Mouse (Mus musculus) intestine, embryonic 15.5 days (tissue): ENCODE data around the gene Adora1. TPM values are rescaled to one million over a fixed set of nuclear protein-coding genes. Genes with fewer than 3 reads are reported as not detected.

ENCODE experiments used
- ATAC-seq: fragments of 200-750 bp; cut with Nextera tagmentation; 2 replicates; pipeline ENCODE4 v1.8.0; 2017; ENCODE audit warnings: moderate TSS enrichment, moderate library complexity
- H3K27ac ChIP-seq: fragments of 300-500 bp; sonication (generic); 2 replicates; pipeline ENCODE4 v1.5.1; 2015; ENCODE audit warnings: mild to moderate bottlenecking, inconsistent platforms
- H3K27me3 ChIP-seq: fragments of 300-500 bp; sonication (generic); replicated peaks from 2 replicates; pipeline ENCODE4 v1.6.1; 2015; ENCODE audit warnings: inconsistent platforms
- H3K36me3 ChIP-seq: fragments of 300-500 bp; sonication (generic); 2 replicates; pipeline ENCODE4 v1.6.1; 2015; ENCODE audit warnings: inconsistent platforms
- H3K4me1 ChIP-seq: fragments of 300-500 bp; sonication (generic); replicated peaks from 2 replicates; pipeline ENCODE4 v1.6.1; 2015; ENCODE audit warnings: inconsistent platforms
- H3K4me2 ChIP-seq: fragments of 300-500 bp; sonication (generic); replicated peaks from 2 replicates; pipeline ENCODE4 v1.6.1; 2015; ENCODE audit warnings: mild to moderate bottlenecking, inconsistent platforms
- H3K4me3 ChIP-seq: fragments of 300-500 bp; sonication (generic); replicated peaks from 2 replicates; pipeline ENCODE4 v1.5.1; 2015; ENCODE audit warnings: inconsistent platforms
- H3K9ac ChIP-seq: fragments of 300-500 bp; sonication (generic); 2 replicates; pipeline ENCODE4 v1.6.1; 2015; ENCODE audit warnings: inconsistent platforms
- H3K9me3 ChIP-seq: fragments of 300-500 bp; sonication (generic); 2 replicates; pipeline ENCODE4 v1.6.1; 2016; ENCODE audit warnings: inconsistent platforms
- WGBS: fragments of 180-500 bp; shearing (Covaris S2); methylation state at CpG from one replicate; pipeline ENCODE4 v1.1.7; 2015; 5-methylcytosine and 5-hydroxymethylcytosine counted together
- polyA plus RNA-seq: library from polyadenylated mRNA; unstranded; fragments of >200 nt; fragmentation: Nextera tagmentation; extraction: Ambion mirVana; gene quantifications from 2 replicates; pipeline ENCODE4 v1.2.1, GENCODE M21; 2015

Adora1 gene
- polyA plus RNA-seq, 1 experiment from 2014 or later, result 4.0 TPM

DNA sequence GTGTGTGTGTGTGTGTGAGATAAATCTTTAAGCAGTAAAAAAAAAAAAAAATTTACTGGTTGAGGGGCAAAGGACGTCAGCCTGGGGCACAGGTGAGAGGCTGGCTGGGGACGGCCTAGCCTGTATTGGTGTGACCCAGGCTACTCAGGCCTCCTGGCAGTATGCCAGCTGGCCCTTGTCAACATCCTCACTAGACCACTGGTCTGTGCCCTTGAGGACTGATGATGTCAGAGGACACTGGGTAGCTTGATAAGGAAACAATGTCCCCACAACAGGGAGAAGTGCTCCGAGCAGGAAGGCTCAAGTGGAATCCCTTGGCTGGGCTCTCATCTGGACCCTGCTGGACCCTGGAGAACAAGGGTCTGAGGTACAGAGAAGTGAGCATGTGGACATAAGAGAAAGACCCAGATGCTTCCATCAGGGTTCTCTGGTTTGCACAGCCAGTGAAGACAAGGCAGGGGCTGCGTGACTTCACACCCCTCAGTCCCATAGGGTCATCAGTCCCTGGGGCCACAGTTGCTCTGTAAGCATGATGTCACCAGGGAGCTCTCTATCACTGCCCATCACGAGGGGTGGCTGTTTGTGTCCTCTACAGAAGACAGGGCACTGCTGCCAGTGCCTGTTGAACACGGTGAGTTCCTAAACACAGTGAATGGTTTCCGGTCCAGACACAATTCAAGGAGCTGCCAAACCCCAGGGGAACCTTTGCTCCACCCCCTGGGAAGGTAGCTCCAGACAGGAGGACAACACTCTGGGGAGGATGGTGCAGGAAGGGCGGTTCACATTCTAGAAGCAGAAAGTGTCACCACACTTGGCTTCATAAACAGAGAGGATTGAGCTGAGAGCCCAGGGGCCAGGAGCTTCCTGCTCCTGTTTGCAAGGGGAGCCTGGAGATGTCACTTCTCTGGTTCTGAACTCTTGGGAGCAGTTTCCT lies 12.8 kb downstream of the Adora1 start:
- ATAC-seq, result peak; percentile 41
- 43% methylated on average over 8 of the region's 8 CpGs for WGBS

DNA sequence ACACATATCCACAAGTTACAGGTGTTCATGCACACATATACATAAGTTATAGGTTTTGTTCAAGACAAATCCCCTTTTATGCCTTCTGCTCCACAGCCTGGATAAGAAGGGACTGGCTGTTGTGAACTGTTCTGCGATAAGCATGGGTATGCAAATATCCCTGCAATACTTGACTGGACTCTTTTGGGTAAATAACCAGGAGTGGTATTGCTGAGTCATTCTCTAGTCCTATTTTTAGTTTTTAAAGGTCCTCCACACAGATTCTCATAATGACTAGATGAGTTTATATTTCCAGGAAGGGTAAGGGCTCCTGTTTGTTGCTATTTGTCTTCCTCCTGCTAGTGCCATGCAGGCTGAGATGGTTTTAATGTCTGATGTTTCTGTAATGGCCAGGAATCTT lies 14.1 kb downstream of the Adora1 start:
- no peak overlapping the region for H3K27ac ChIP-seq
- no peak for ATAC-seq
- 65% methylated on average over 1 of the region's 1 CpGs for WGBS

More for the DNA sequence above, 12.8 kb downstream of the Adora1 start:
- no peak overlapping the region for H3K9ac ChIP-seq
- H3K27me3 ChIP-seq, result no peaks in the 10 kb centered on the region
- no peak overlapping the region for H3K4me2 ChIP-seq
- H3K4me3 ChIP-seq, result no peak overlapping the region
- H3K9me3 ChIP-seq, result no peaks in the 10 kb centered on the region
- H3K27ac ChIP-seq, result no peak overlapping the region
- H3K36me3 ChIP-seq, result no peaks in the 10 kb centered on the region
- H3K4me1 ChIP-seq, result peaks cover 8% of the 10 kb centered on the region

DNA sequence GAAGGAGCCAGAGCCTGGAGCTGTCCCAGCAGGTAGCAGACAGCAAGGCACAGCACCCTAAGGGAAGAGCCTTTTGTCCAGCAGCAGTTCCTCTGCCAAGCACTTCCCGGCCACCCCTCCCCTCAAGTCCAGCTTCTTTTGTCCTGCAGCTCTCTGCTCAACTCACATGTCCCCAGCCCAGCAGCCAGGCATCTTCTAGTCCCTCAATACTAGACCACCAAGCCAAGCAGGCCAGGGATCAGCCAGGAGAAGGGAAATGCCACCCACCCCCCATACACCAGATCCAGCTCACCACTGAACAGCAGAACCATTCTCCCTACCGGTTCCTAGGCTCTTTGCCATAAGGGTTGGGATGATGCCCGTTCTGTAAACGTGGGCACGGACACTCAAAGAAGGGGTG lies 15.6 kb downstream of the Adora1 start:
- WGBS, result 88% methylated on average over 5 of the region's 5 CpGs
- H3K36me3 ChIP-seq, result no peaks in the 10 kb centered on the region
- no peak overlapping the region for H3K4me3 ChIP-seq
- no peak overlapping the region for H3K27ac ChIP-seq
- peaks cover 13% of the 10 kb centered on the region for H3K4me1 ChIP-seq
- ATAC-seq, result no peak
- H3K9ac ChIP-seq, result no peak overlapping the region
- no peaks in the 10 kb centered on the region for H3K27me3 ChIP-seq
- no peaks in the 10 kb centered on the region for H3K9me3 ChIP-seq
- no peak overlapping the region for H3K4me2 ChIP-seq

More for the DNA sequence above, 14.1 kb downstream of the Adora1 start:
- no peak overlapping the region for H3K9ac ChIP-seq
- no peaks in the 10 kb centered on the region for H3K27me3 ChIP-seq
- H3K36me3 ChIP-seq, result no peaks in the 10 kb centered on the region
- H3K9me3 ChIP-seq, result no peaks in the 10 kb centered on the region
- H3K4me3 ChIP-seq, result no peak overlapping the region
- H3K4me2 ChIP-seq, result no peak overlapping the region
- peaks cover 8% of the 10 kb centered on the region for H3K4me1 ChIP-seq

DNA sequence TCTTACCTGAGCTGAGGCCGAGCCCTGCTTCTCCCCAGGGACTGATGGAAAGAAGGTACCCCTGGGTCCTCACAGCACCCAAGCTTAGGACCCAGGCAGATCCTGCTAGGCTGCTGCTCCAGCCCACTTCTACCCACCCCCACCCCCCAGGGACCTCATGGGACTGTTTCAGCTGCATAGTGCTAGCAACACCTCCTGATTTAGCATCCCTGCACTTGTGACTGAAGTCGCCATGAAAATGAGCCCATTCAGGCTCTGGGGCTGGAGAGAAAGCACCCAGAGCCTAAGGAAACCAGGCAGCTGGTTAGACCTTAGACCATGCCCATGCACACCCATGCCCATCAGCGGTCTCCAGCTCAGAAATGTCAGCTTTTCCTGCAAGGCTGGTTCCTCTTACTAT lies 17.3 kb downstream of the Adora1 start:
- Histone ChIP-seq H3K27me3 (no peaks in the 10 kb centered on the region), H3K9ac (no peak overlapping the region), H3K4me3 (no peak overlapping the region), H3K27ac (no peak overlapping the region), H3K36me3 (no peaks in the 10 kb centered on the region), H3K4me1 (peaks cover 24% of the 10 kb centered on the region), H3K4me2 (no peak overlapping the region), H3K9me3 (no peaks in the 10 kb centered on the region)
- 83% methylated on average over 3 of the region's 3 CpGs for WGBS
- no peak for ATAC-seq

DNA sequence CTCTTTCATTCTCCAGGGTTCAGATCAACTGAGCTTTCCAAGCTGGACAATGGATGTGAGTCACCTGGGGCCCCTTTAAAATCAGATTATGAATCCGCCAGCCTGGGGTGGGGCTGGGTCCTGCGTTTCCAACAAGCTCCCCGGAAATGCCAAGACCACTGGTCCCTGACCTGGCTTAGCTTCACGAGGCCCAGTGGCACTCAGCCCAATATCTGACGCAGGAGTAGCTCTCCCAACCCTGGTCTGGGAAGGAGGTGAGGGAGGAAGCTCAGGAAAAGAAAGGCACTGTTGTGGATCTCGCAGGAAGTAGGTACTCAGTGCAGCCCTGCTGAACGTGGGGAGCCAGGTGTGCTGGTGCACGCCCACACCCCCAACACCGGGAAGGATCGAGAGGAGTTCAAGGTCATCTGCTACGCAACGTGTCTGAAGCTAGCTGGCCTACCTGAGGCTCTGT lies 18.2 kb downstream of the Adora1 start:
- Histone ChIP-seq H3K9me3 (no peaks in the 10 kb centered on the region), H3K9ac (no peak overlapping the region)
- 36% methylated on average over 12 of the region's 12 CpGs for WGBS

DNA sequence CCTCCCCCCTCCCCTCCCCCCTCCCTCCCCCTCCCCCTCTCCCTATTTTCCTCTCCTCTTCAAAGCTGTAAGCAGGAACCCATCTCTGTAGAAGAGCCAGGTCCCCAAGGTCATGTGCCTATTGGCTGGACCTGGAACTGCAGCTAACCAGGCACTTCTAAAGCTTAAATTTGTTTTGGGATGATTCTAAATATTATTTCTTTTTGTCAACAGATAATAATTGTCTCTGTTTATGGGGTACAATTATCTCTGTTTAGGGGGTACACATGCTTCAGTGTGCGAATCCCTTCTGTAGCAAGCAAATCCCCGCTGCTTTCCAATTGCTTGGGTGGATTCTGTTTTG lies 18.6 kb downstream of the Adora1 start:
- H3K9me3 ChIP-seq, result no peaks in the 10 kb centered on the region
- H3K9ac ChIP-seq, result no peak overlapping the region
- no peak overlapping the region for H3K4me3 ChIP-seq
- peak overlapping the region; percentile 14 for H3K4me2 ChIP-seq
- 74% methylated on average over 2 of the region's 2 CpGs for WGBS
- no peaks in the 10 kb centered on the region for H3K27me3 ChIP-seq
- peak overlapping the region; percentile 71; the same call in 1 of the 2 replicates for H3K27ac ChIP-seq
- no peak; the same call in 1 of the 2 replicates for ATAC-seq
- no peaks in the 10 kb centered on the region for H3K36me3 ChIP-seq
- peaks cover 18% of the 10 kb centered on the region for H3K4me1 ChIP-seq

More for the DNA sequence above, 18.2 kb downstream of the Adora1 start:
- H3K4me3 ChIP-seq, result no peak overlapping the region
- H3K27me3 ChIP-seq, result no peaks in the 10 kb centered on the region
- H3K27ac ChIP-seq, result peak overlapping the region; percentile 71
- ATAC-seq, result peak; percentile 83
- H3K36me3 ChIP-seq, result no peaks in the 10 kb centered on the region
- peaks cover 18% of the 10 kb centered on the region for H3K4me1 ChIP-seq
- peak overlapping the region; percentile 14 for H3K4me2 ChIP-seq

DNA sequence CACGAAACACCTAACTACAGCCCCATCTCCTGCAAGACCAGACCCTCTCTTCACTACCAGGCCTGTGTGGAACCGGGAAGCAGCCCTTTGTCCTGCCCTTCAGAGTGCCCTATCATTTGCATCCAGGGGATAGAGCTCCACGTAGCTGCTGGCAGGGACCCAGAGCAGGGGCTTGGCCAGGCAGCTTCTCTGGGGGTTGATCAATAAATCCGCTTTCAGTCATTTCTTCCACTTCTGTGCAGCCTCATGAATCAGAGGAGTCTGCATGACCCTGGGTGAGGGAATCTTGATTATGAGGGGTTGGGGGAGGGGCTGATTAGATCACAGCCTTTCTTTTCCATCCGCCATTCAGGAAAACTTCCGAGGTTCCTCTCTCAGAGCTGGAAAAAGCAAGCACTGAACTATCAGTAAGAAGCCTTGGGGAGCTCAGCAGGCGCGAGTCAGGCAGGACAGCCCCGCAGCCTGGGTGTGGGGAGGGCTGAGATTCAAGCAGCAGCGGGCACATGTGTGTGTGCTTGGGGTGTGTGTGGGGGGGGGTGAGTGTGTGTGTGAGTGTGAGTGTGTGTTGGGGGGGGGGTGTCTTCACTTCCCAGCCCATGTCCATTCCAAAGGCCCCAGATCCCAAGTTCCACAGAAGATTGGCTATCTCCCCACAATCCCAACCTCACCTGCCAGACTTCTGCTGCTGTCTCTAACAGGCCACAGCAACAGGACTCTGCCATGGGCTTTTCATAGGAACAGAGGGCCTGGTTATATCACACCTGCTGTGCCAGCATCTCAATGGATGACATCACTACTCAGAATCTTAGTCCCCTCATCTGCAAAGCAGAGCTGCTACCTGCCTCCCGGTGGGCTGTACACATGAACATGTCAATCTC lies 19.2 kb downstream of the Adora1 start:
- Histone ChIP-seq H3K4me3 (no peak overlapping the region), H3K9ac (no peak overlapping the region), H3K4me1 (peaks cover 20% of the 10 kb centered on the region), H3K27ac (peak overlapping the region; percentile 36), H3K9me3 (no peaks in the 10 kb centered on the region), H3K36me3 (no peaks in the 10 kb centered on the region), H3K27me3 (no peaks in the 10 kb centered on the region), H3K4me2 (no peak overlapping the region)
- 41% methylated on average over 11 of the region's 11 CpGs for WGBS
- no peak for ATAC-seq

DNA sequence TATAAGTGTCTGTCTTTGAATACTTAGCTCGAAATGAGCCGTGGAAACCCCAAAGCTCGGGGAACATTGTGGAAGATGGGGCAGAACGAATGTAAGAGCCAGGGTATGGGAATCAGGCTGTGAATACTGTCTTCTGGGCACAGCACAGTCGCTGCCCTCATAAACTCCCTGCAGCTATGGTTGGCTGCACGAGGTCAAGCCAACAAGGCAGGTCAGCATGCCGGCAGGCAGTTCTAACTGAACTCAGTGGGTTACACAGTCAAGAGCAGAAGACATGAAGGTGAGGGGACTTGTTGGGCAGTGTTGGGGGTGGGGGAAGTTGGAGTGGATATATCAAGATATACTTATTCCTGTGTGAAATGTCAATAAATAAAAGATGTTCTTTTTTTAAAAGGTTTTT lies 20.2 kb downstream of the Adora1 start:
- Histone ChIP-seq H3K36me3 (no peaks in the 10 kb centered on the region), H3K9me3 (no peaks in the 10 kb centered on the region), H3K27ac (no peak overlapping the region), H3K4me2 (no peak overlapping the region), H3K27me3 (no peaks in the 10 kb centered on the region), H3K4me3 (no peak overlapping the region), H3K9ac (no peak overlapping the region), H3K4me1 (peaks cover 26% of the 10 kb centered on the region)
- WGBS, result 74% methylated on average over 7 of the region's 7 CpGs
- no peak for ATAC-seq

DNA sequence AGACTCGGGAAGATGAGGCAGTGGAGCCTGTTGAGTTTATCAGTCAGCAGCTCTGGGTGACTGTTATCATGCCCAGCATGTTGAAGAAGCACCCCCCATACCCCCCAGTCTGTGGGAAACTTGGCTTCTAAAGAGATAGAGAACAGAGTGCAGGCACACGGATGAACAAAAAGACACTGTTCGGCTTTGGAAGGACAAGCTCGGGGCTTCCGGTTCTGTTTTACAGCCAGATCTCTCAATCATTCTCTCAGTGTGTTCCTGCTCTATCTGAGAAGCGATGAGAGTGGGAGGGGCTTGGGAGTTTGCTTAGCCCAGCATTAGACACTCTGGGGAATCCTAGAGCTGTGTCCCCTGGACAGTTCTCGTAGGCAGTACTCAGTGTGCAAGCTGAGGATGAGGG lies 21.8 kb downstream of the Adora1 start:
- Histone ChIP-seq H3K9me3 (no peaks in the 10 kb centered on the region), H3K27me3 (no peaks in the 10 kb centered on the region), H3K4me3 (no peak overlapping the region), H3K27ac (peak overlapping the region; percentile 62), H3K4me1 (peaks cover 26% of the 10 kb centered on the region), H3K4me2 (no peak overlapping the region), H3K9ac (no peak overlapping the region), H3K36me3 (no peaks in the 10 kb centered on the region)
- WGBS, result 25% methylated on average over 7 of the region's 7 CpGs
- ATAC-seq, result 0 out of 2 replicates have a peak, but pooled peaks have one; percentile 16

DNA sequence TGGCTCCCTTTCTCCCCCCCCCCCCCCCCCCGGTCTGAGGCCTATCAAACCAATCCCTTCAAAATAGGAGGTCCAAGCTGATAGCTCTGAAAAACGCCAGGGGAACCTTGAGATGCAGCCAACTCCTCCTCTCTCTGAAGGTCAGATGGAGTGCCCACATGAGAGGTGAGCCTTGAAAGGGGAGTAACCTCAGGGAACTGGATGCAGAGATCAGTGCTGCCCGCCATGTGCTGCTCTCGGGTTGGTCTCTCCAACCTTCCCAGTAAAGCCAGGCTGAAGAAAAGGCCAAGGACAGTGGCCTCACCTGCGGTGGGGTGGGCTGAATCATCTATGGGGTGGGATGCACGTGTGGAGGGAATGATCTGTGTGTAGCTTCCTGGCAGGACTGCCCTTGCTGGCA lies 22.9 kb downstream of the Adora1 start:
- no peak overlapping the region for H3K9ac ChIP-seq
- H3K4me2 ChIP-seq, result no peak overlapping the region
- no peak for ATAC-seq
- no peak overlapping the region for H3K4me3 ChIP-seq
- no peak overlapping the region for H3K27ac ChIP-seq
- 76% methylated on average over 6 of the region's 6 CpGs for WGBS
- peaks cover 26% of the 10 kb centered on the region for H3K4me1 ChIP-seq
- no peaks in the 10 kb centered on the region for H3K9me3 ChIP-seq
- no peaks in the 10 kb centered on the region for H3K36me3 ChIP-seq
- H3K27me3 ChIP-seq, result no peaks in the 10 kb centered on the region

DNA sequence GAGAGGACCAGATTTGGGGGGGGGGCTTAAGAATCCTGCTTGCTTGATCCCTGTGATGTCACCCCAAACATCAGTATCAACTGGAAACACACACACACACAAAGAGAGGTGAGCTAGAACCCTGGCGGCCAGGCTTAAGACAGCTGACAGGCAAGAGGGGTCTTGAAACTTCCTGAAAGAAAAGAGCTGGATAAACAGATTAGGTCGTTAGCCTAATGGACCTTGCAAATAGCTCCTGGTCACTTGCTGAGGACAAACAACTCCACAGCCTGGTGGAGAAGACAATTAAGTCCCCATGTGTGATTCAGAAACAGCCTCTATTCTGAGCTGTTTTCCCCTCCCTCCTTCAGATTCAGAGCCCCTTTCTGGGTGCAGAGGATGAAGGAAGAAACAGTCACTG lies 23.6 kb downstream of the Adora1 start:
- Histone ChIP-seq H3K27me3 (no peaks in the 10 kb centered on the region), H3K4me1 (peaks cover 28% of the 10 kb centered on the region), H3K9ac (no peak overlapping the region), H3K4me3 (no peak overlapping the region), H3K9me3 (no peaks in the 10 kb centered on the region), H3K36me3 (no peaks in the 10 kb centered on the region), H3K4me2 (no peak overlapping the region), H3K27ac (no peak overlapping the region)
- ATAC-seq, result no peak
- 29% methylated on average over 2 of the region's 2 CpGs for WGBS

DNA sequence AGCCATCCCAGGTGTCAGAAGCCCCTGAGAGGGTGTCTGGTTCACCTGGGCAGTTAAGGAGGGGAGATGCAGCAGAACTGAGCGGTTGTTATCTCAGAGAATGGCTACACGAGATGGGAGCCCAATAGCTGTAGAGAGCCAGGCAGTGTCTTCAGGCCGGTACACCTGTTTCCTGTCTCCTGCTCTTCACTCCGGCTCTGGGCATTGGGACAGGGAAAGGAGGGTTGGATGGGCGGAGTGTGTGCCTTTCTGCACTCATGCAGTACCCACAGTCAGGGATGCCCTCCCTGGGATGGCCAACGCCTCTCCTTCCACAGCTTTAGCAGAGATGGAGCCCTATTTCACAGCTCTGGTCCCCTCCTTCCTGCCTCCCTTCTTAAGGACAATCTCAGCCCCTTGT lies 24.2 kb downstream of the Adora1 start:
- Histone ChIP-seq H3K36me3 (no peaks in the 10 kb centered on the region), H3K9ac (no peak overlapping the region), H3K9me3 (no peaks in the 10 kb centered on the region), H3K4me2 (no peak overlapping the region), H3K27ac (peak overlapping the region; percentile 17; the same call in 1 of the 2 replicates), H3K4me3 (no peak overlapping the region), H3K4me1 (peaks cover 33% of the 10 kb centered on the region), H3K27me3 (no peaks in the 10 kb centered on the region)
- ATAC-seq, result no peak
- whole genome bisulfite sequencing, result 48% methylated on average over 6 of the region's 6 CpGs
